Mouse (Mus musculus): ENCODE data around the gene Tmc7. TPM values are rescaled to one million over a fixed set of nuclear protein-coding genes. Genes with fewer than 3 reads are reported as not detected.

The Tmc7 gene
- total and polyA plus RNA-seq, 3 experiments, result not detected

DNA sequence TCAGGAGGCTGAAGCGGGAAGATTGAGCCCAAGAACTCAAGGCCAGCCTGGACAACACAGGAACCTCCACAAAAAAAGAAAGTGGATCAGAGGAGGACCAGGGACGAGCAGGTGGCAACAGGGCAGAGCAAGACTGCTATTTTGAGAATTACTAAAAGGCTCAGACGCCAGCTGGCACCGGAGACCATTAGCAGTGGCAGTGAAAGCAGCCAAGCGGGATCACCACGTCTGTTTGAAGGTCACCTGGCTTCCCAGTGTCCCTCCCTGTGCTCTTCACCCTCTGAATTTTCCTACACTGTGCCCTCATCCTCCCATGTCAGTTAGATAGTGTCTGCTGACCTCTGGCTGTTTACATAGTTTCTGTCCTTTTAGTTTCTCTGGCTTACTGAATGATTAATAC lies 1.3 kb upstream of the Tmc7 start:
- Histone ChIP-seq H3K27me3 (ENCODE audit: control insufficient read depth in 1 of 2, insufficient read depth in 2 of 2, low read length in 2 of 2) (no peaks in the 10 kb centered on the region), H3K9me3 (replicated peaks; ENCODE audit: insufficient read depth, low read length) (no peaks in the 10 kb centered on the region), H3K27ac (ENCODE audit: control insufficient read depth, low read depth, low read length) (no peak overlapping the region), H3K9ac (ENCODE audit: control insufficient read depth, low read depth, low read length, poor library complexity, severe bottlenecking) (no peak overlapping the region), H3K4me1 (ENCODE audit: control insufficient read depth in 1 of 2, insufficient read depth in 2 of 2, low read length in 2 of 2) (no peaks in the 10 kb centered on the region), H3K36me3 (ENCODE audit: control insufficient read depth in 1 of 2, insufficient read depth in 2 of 2, low read length in 2 of 2) (no peaks in the 10 kb centered on the region), H3K79me2 (ENCODE audit: control insufficient read depth, insufficient read depth, low read length, poor library complexity) (no peaks in the 10 kb centered on the region), H3K4me3 (ENCODE audit: control insufficient read depth in 1 of 2, insufficient read depth in 1 of 2, low read depth in 2 of 2, low read length in 2 of 2) (no peak overlapping the region)
- TF ChIP-seq MAX (IDR thresholded peaks at IDR 0.05; ENCODE audit: low read length), result no peak
- TF ChIP-seq TCF12 (IDR thresholded peaks at IDR 0.05; ENCODE audit: low read depth, low read length), result no peak
- no peak for TF ChIP-seq MYB (IDR thresholded peaks at IDR 0.05; ENCODE audit: low read depth, low read length)
- no peak for DNase-seq (ENCODE audit: low read depth, low spot score)

DNA sequence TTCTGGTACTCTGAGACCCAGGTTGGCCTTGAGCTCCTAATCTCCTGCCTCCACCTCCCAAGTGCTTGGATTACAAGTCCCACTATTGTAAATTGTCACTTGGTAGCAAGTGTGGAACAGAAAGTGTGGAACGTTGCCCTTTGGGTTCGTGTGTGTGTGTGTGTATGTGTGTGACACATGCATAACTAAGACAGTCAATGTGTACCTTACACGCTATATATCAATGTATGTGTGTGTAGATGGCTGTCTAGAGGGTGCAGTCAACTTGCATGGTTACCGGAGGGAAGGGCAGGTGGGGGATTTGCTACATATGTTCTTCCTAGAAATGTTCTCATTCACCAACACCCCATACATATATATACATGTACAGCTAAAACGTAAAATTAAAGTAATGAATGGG lies 390 bp upstream of the Tmc7 start:
- DNase-seq (ENCODE audit: low read depth, low spot score), result no peak
- no peaks in the 10 kb centered on the region for H3K4me1 ChIP-seq (ENCODE audit: control insufficient read depth in 1 of 2, insufficient read depth in 2 of 2, low read length in 2 of 2)
- no peaks in the 10 kb centered on the region for H3K79me2 ChIP-seq (ENCODE audit: control insufficient read depth, insufficient read depth, low read length, poor library complexity)
- TF ChIP-seq KAT2A (conservative IDR thresholded peaks at IDR 0.05; ENCODE audit: low read depth, low read length) (no peak), MYB (IDR thresholded peaks at IDR 0.05; ENCODE audit: low read depth, low read length) (no peak), ELF1 (IDR thresholded peaks at IDR 0.05; ENCODE audit: low read depth, low read length) (no peak), POLR2AphosphoS2 (IDR thresholded peaks at IDR 0.05; ENCODE audit: low read length) (no peak), SMC3 (IDR thresholded peaks at IDR 0.05; ENCODE audit: low read depth, low read length) (no peak), USF2 (IDR thresholded peaks at IDR 0.05; ENCODE audit: borderline replicate concordance in 1 of 2, insufficient read depth in 1 of 2, low read depth in 1 of 2, low read length in 2 of 2) (no peak), BHLHE40 (IDR thresholded peaks at IDR 0.05; ENCODE audit: borderline replicate concordance, low read depth, low read length) (no peak), MAFK (IDR thresholded peaks at IDR 0.05; ENCODE audit: borderline replicate concordance, low read depth, low read length) (no peak), CHD2 (IDR thresholded peaks at IDR 0.05; ENCODE audit: low read length) (no peak), MYC (IDR thresholded peaks at IDR 0.05; ENCODE audit: low read depth, low read length) (no peak), EP300 (IDR thresholded peaks at IDR 0.05; ENCODE audit: low read depth in 1 of 2, low read length in 2 of 2) (no peak), ZC3H11A (IDR thresholded peaks at IDR 0.05; ENCODE audit: low read depth, low read length) (no peak), POLR2A (IDR thresholded peaks at IDR 0.05; ENCODE audit: control insufficient read depth in 1 of 2, insufficient read depth in 1 of 2, low read depth in 1 of 2, low read length in 2 of 2, poor library complexity in 1 of 2) (no peak), USF1 (IDR thresholded peaks at IDR 0.05; ENCODE audit: low read depth, low read length) (no peak), TBP (IDR thresholded peaks at IDR 0.05; ENCODE audit: low read depth, low read length) (no peak), MAZ (IDR thresholded peaks at IDR 0.05; ENCODE audit: low read depth, low read length) (no peak), E2F4 (IDR thresholded peaks at IDR 0.05; ENCODE audit: borderline replicate concordance, low read depth, low read length) (no peak), TCF12 (IDR thresholded peaks at IDR 0.05; ENCODE audit: low read depth, low read length) (no peak), CTCF (IDR thresholded peaks at IDR 0.05 in 2 of 3, conservative IDR thresholded peaks at IDR 0.05 in 1 of 3; ENCODE audit: control insufficient read depth in 1 of 3, insufficient read depth in 1 of 3, low read depth in 2 of 3, low read length in 3 of 3, poor library complexity in 1 of 3, severe bottlenecking in 1 of 3) (no peak), ZKSCAN1 (IDR thresholded peaks at IDR 0.05; ENCODE audit: low read depth, low read length) (no peak)
- H3K9me3 ChIP-seq (replicated peaks; ENCODE audit: insufficient read depth, low read length), result no peaks in the 10 kb centered on the region
- no peak overlapping the region for H3K4me3 ChIP-seq (ENCODE audit: control insufficient read depth in 1 of 2, insufficient read depth in 1 of 2, low read depth in 2 of 2, low read length in 2 of 2)
- no peak overlapping the region for H3K27ac ChIP-seq (ENCODE audit: control insufficient read depth, low read depth, low read length)
- no peak overlapping the region for H3K9ac ChIP-seq (ENCODE audit: control insufficient read depth, low read depth, low read length, poor library complexity, severe bottlenecking)
- no peaks in the 10 kb centered on the region for H3K27me3 ChIP-seq (ENCODE audit: control insufficient read depth in 1 of 2, insufficient read depth in 2 of 2, low read length in 2 of 2)
- H3K36me3 ChIP-seq (ENCODE audit: control insufficient read depth in 1 of 2, insufficient read depth in 2 of 2, low read length in 2 of 2), result no peaks in the 10 kb centered on the region

Measured in MEL (cell line).